Mouse (Mus musculus): ENCODE data around the gene 1700086D15Rik. TPM values are rescaled to one million over a fixed set of nuclear protein-coding genes. Genes with fewer than 3 reads are reported as not detected.

Gene 1700086D15Rik
- polyA plus RNA-seq, 1 experiment from 2014 or later = not detected

- no peaks in the 10 kb centered on the region for H3K36me3 ChIP-seq
- H3K27ac ChIP-seq (replicated peaks) = no peak overlapping the region
- H3K27me3 ChIP-seq = no peaks in the 10 kb centered on the region
- peak overlapping the region; percentile 64 for H3K9ac ChIP-seq
- H3K4me1 ChIP-seq = peaks cover 13% of the 10 kb centered on the region
- 1% methylated on average over 49 of the region's 49 CpGs for WGBS
- peak; percentile 72 for ATAC-seq (ENCODE audit: insufficient number of reproducible peaks, low FRiP score, low TSS enrichment, low read depth)
- H3K9me3 ChIP-seq (replicated peaks) = no peaks in the 10 kb centered on the region
- peak overlapping the region; percentile 99 for H3K4me2 ChIP-seq (replicated peaks)
- H3K4me3 ChIP-seq (replicated peaks) = peak overlapping the region; percentile 88
These were observed 2.4 kb upstream of the 1700086D15Rik start for GRCm38 (mm10) chr11:65161881-65162766.

- Histone ChIP-seq H3K4me1 (peaks cover 13% of the 10 kb centered on the region), H3K4me3 (replicated peaks) (peak overlapping the region; percentile 88), H3K27ac (replicated peaks) (no peak overlapping the region), H3K4me2 (replicated peaks) (peak overlapping the region; percentile 99), H3K27me3 (no peaks in the 10 kb centered on the region), H3K36me3 (no peaks in the 10 kb centered on the region), H3K9me3 (replicated peaks) (no peaks in the 10 kb centered on the region), H3K9ac (no peak overlapping the region)
- WGBS = 37% methylated on average over 7 of the region's 7 CpGs
- ATAC-seq (ENCODE audit: insufficient number of reproducible peaks, low FRiP score, low TSS enrichment, low read depth) = 0 out of 2 replicates have a peak, but pooled peaks have one; percentile 35
These were observed 1.5 kb upstream of the 1700086D15Rik start for GRCm38 (mm10) chr11:65160991-65161880.

- no peak for ATAC-seq (ENCODE audit: insufficient number of reproducible peaks, low FRiP score, low TSS enrichment, low read depth)
- 90% methylated on average over 5 of the region's 5 CpGs for WGBS
- H3K9me3 ChIP-seq (replicated peaks) = no peaks in the 10 kb centered on the region
These were observed 1.1 kb downstream of the 1700086D15Rik start for GRCm38 (mm10) chr11:65158658-65158990.

GRCm38 (mm10) chr11:65157966-65158657 is 1.6 kb downstream of the 1700086D15Rik start:
- Histone ChIP-seq H3K27ac (replicated peaks) (no peak overlapping the region), H3K9ac (no peak overlapping the region), H3K4me3 (replicated peaks) (no peak overlapping the region), H3K9me3 (replicated peaks) (no peaks in the 10 kb centered on the region), H3K4me2 (replicated peaks) (no peak overlapping the region), H3K36me3 (no peaks in the 10 kb centered on the region), H3K4me1 (peaks cover 13% of the 10 kb centered on the region), H3K27me3 (no peaks in the 10 kb centered on the region)
- 88% methylated on average over 20 of the region's 20 CpGs for WGBS
- ATAC-seq (ENCODE audit: insufficient number of reproducible peaks, low FRiP score, low TSS enrichment, low read depth) = no peak

More at GRCm38 (mm10) chr11:65158658-65158990, 1.1 kb downstream of the 1700086D15Rik start:
- H3K9ac ChIP-seq = no peak overlapping the region
- H3K4me1 ChIP-seq = peaks cover 13% of the 10 kb centered on the region
- H3K27me3 ChIP-seq = no peaks in the 10 kb centered on the region
- H3K4me3 ChIP-seq (replicated peaks) = no peak overlapping the region
- no peaks in the 10 kb centered on the region for H3K36me3 ChIP-seq
- no peak overlapping the region for H3K4me2 ChIP-seq (replicated peaks)
- no peak overlapping the region for H3K27ac ChIP-seq (replicated peaks)

GRCm38 (mm10) chr11:65153006-65153405 is 6.7 kb downstream of the 1700086D15Rik start:
- Histone ChIP-seq H3K27me3 (no peaks in the 10 kb centered on the region), H3K36me3 (no peaks in the 10 kb centered on the region), H3K27ac (replicated peaks) (no peak overlapping the region), H3K4me2 (replicated peaks) (no peak overlapping the region), H3K4me3 (replicated peaks) (no peak overlapping the region), H3K9ac (no peak overlapping the region), H3K4me1 (no peaks in the 10 kb centered on the region), H3K9me3 (replicated peaks) (no peaks in the 10 kb centered on the region)
- no peak for ATAC-seq (ENCODE audit: insufficient number of reproducible peaks, low FRiP score, low TSS enrichment, low read depth)
- WGBS = 80% methylated on average over 5 of the region's 5 CpGs

- H3K27me3 ChIP-seq = no peaks in the 10 kb centered on the region
- 82% methylated on average over 7 of the region's 7 CpGs for WGBS
- no peaks in the 10 kb centered on the region for H3K36me3 ChIP-seq
- H3K4me1 ChIP-seq = no peaks in the 10 kb centered on the region
- no peak overlapping the region for H3K9ac ChIP-seq
- no peak overlapping the region for H3K27ac ChIP-seq (replicated peaks)
- H3K4me3 ChIP-seq (replicated peaks) = no peak overlapping the region
- no peaks in the 10 kb centered on the region for H3K9me3 ChIP-seq (replicated peaks)
- ATAC-seq (ENCODE audit: insufficient number of reproducible peaks, low FRiP score, low TSS enrichment, low read depth) = no peak
- no peak overlapping the region for H3K4me2 ChIP-seq (replicated peaks)
These were observed 11.2 kb downstream of the 1700086D15Rik start for GRCm38 (mm10) chr11:65148441-65148840.

DNA sequence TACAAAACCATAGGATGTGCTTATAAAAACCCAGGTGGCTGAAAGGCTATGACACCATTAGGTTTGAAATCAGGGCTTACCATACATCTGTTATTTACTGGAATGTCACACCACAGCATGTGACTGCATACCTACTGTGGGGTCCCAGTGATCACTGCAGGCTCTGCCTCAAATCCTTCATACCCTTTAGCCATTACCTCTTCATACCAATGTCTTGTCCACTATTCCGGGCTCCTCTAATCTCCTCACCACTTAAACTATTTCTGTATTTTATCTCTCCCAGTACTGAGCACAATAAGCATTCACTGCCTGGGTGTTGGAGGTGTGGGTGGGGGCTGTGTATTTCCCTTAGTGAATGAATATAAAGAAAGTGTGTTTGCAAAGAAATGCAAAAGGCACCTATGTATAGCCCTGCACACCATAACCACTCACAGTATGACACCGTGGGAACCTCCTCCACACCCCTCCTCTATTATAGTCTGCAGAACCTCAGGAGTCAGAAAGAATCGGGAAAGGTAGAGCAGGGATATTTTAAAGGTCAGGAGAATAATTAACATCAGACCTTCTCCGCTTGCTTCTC is 16.8 kb downstream of the 1700086D15Rik start:
- WGBS = 72% methylated on average over 4 of the region's 4 CpGs

DNA sequence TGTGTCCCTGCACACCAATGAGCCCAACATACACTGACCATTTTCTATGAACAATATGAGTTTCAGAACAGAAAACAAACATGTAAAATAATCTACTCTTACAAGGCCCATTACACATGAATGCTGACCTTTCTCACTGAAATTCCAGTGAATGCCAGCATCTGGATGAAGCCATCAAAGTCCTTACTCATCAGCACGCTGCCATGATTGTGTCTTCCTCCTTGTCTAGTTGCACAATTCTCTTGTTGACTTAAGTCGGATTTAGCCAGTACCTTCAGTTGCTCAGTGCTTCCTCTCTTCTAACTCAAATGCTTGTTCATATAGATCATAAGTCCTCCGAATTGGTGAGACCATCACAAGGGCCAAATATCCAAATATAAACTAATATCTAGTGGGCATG is 20.7 kb downstream of the 1700086D15Rik start:
- H3K4me2 ChIP-seq (replicated peaks) = no peak overlapping the region
- no peaks in the 10 kb centered on the region for H3K4me1 ChIP-seq
- H3K9me3 ChIP-seq (replicated peaks) = no peaks in the 10 kb centered on the region
- H3K27me3 ChIP-seq = no peaks in the 10 kb centered on the region
- WGBS = 90% methylated on average over 3 of the region's 3 CpGs
- H3K4me3 ChIP-seq (replicated peaks) = no peak overlapping the region
- no peaks in the 10 kb centered on the region for H3K36me3 ChIP-seq
- no peak for ATAC-seq (ENCODE audit: insufficient number of reproducible peaks, low FRiP score, low TSS enrichment, low read depth)
- no peak overlapping the region for H3K27ac ChIP-seq (replicated peaks)
- no peak overlapping the region for H3K9ac ChIP-seq

More for the DNA sequence above, 16.8 kb downstream of the 1700086D15Rik start:
- H3K4me2 ChIP-seq (replicated peaks) = no peak overlapping the region
- H3K36me3 ChIP-seq = no peaks in the 10 kb centered on the region
- no peak overlapping the region for H3K4me3 ChIP-seq (replicated peaks)
- ATAC-seq (ENCODE audit: insufficient number of reproducible peaks, low FRiP score, low TSS enrichment, low read depth) = no peak
- no peaks in the 10 kb centered on the region for H3K9me3 ChIP-seq (replicated peaks)
- no peak overlapping the region for H3K27ac ChIP-seq (replicated peaks)
- no peaks in the 10 kb centered on the region for H3K27me3 ChIP-seq
- H3K4me1 ChIP-seq = no peaks in the 10 kb centered on the region
- H3K9ac ChIP-seq = no peak overlapping the region

GRCm38 (mm10) chr11:65137145-65137652 is 22.5 kb downstream of the 1700086D15Rik start:
- no peak for ATAC-seq (ENCODE audit: insufficient number of reproducible peaks, low FRiP score, low TSS enrichment, low read depth)
- WGBS = 82% methylated on average over 2 of the region's 2 CpGs
- Histone ChIP-seq H3K36me3 (no peaks in the 10 kb centered on the region), H3K9me3 (replicated peaks) (no peaks in the 10 kb centered on the region), H3K4me3 (replicated peaks) (no peak overlapping the region), H3K27ac (replicated peaks) (no peak overlapping the region), H3K27me3 (no peaks in the 10 kb centered on the region), H3K4me2 (replicated peaks) (no peak overlapping the region), H3K9ac (no peak overlapping the region), H3K4me1 (no peaks in the 10 kb centered on the region)

DNA sequence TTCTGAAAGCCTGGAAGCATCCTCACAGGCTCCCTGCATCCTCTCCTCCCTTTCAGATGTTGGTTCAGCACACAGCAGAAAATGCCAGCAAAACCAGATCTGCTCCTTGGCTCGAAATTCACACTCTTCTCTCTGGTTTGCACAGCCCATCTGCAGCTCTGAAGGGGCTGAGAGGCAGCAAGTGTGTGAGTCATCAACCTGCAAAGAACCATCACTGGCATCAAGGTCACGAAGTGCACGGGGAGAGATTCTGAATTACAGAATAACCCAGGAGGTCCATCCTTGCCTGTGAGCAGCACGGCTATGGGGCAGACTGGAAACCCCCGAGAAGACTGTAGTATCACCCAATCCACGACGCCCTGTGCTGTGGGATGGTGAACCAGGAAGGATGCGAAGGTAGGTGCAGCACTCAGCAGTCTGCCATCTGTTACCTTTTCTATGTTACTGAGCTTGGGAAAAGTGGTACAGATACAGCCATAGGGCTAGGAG is 24.4 kb downstream of the 1700086D15Rik start:
- Histone ChIP-seq H3K9ac (no peak overlapping the region), H3K4me3 (replicated peaks) (no peak overlapping the region), H3K4me1 (no peaks in the 10 kb centered on the region), H3K4me2 (replicated peaks) (no peak overlapping the region), H3K27ac (replicated peaks) (no peak overlapping the region), H3K9me3 (replicated peaks) (no peaks in the 10 kb centered on the region), H3K27me3 (no peaks in the 10 kb centered on the region), H3K36me3 (no peaks in the 10 kb centered on the region)
- no peak for ATAC-seq (ENCODE audit: insufficient number of reproducible peaks, low FRiP score, low TSS enrichment, low read depth)
- 82% methylated on average over 8 of the region's 8 CpGs for WGBS
